18 mouse cellular contexts compared by ENCODE assay signal in the genomic region with DNA sequence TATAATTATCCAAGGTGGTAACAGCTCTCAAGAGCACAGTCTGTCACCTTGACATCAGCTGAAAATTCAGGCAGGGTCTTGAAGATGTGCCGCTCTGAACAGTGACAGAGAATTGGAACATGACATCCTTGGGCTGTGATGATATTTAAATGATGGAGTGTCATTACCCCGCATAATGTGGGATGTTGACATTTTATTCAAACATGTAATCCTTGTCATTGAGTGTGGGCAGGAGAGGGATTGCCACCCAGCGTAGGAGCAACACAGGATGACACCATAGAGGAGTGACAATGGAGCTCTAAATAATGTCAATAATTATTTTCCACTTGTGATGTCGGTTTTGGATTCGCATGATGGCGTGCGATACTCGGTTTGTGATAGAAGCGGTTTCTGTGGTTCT.
DNase-seq lines count a peak whose midpoint lies in the region; ATAC-seq and TF ChIP-seq lines count a peak whose summit lies in the region.
"Had no signal": no experiment of that assay in that cellular context is flagged by ENCODE, and none has a peak within 500 bp of the region (broad histone marks: within the 10 kb centered on the region; RNA-seq: fewer than 3 reads in every experiment).

No protein-coding gene starts in this region.

- no peaks in the 10 kb centered on the region for H3K27me3 ChIP-seq in forebrain, embryonic 16.5 days (replicated peaks; ENCODE audit: control insufficient read depth, insufficient read depth, low read length)
- H3K27me3 ChIP-seq in forebrain, embryonic 11.5 days (ENCODE audit: control insufficient read depth, insufficient read depth, low read length): no peaks in the 10 kb centered on the region
- H3K27me3 ChIP-seq in liver, adult 2 months (ENCODE audit: control insufficient read depth, insufficient read depth, low read length): no peaks in the 10 kb centered on the region
- H3K27me3 ChIP-seq in liver, embryonic 12.5 days (replicated peaks): no peaks in the 10 kb centered on the region
- no peaks in the 10 kb centered on the region for H3K27me3 ChIP-seq in neural tube, embryonic 14.5 days (ENCODE audit: control insufficient read depth, insufficient read depth, low read length)
- H3K27me3 ChIP-seq in neural tube, embryonic 15.5 days (replicated peaks): no peaks in the 10 kb centered on the region
- H3K27me3 ChIP-seq: CH12.LX; intestine, embryonic 15.5 days had no signal

- TF ChIP-seq CTCF in liver, adult 2 months (IDR thresholded peaks at IDR 0.05; ENCODE audit: low read depth, low read length): no peak

- H3K27ac ChIP-seq in forebrain, embryonic 16.5 days (ENCODE audit: low read length): no peak overlapping the region
- H3K27ac ChIP-seq in forebrain, embryonic 11.5 days (ENCODE audit: low read depth, low read length): no peak overlapping the region
- H3K27ac ChIP-seq in liver, adult 2 months (replicated peaks; ENCODE audit: insufficient read depth, low read depth, low read length): 0 out of 2 replicates have a peak overlapping the region, but pooled peaks have one; percentile 10
- H3K27ac ChIP-seq in liver, embryonic 12.5 days: no peak overlapping the region
- H3K27ac ChIP-seq in neural tube, embryonic 14.5 days (ENCODE audit: low read depth, low read length): peak overlapping the region; percentile 44; the same call in 1 of the 2 replicates
- H3K27ac ChIP-seq in neural tube, embryonic 15.5 days (replicated peaks): no peak overlapping the region
- H3K27ac ChIP-seq: embryonic facial prominence, embryonic 10.5 days; gastrocnemius, adult 2 months; hindbrain, embryonic 10.5 days; hindbrain, embryonic 14.5 days; intestine, embryonic 15.5 days had no signal

- 69% methylated on average over 9 of the region's 9 CpGs for WGBS in forebrain, embryonic 16.5 days
- 95% methylated on average over 9 of the region's 9 CpGs for WGBS in forebrain, embryonic 11.5 days
- WGBS in liver, adult 2 months: 93% methylated on average over 9 of the region's 9 CpGs
- 81% methylated on average over 9 of the region's 9 CpGs for WGBS in liver, embryonic 12.5 days (ENCODE audit: insufficient replicate concordance)
- 80% methylated on average over 9 of the region's 9 CpGs for WGBS in neural tube, embryonic 14.5 days
- WGBS in neural tube, embryonic 15.5 days: 81% methylated on average over 9 of the region's 9 CpGs

- H3K79me2 ChIP-seq in liver, adult 2 months (ENCODE audit: control insufficient read depth, insufficient read depth, low read length): no peaks in the 10 kb centered on the region

- H3K4me3 ChIP-seq in forebrain, embryonic 16.5 days (replicated peaks; ENCODE audit: low read length): no peak overlapping the region
- no peak overlapping the region for H3K4me3 ChIP-seq in forebrain, embryonic 11.5 days (ENCODE audit: low read depth, low read length)
- no peak overlapping the region for H3K4me3 ChIP-seq in liver, adult 2 months (ENCODE audit: insufficient read depth, low read depth, low read length)
- H3K4me3 ChIP-seq in liver, embryonic 12.5 days: no peak overlapping the region
- no peak overlapping the region for H3K4me3 ChIP-seq in neural tube, embryonic 14.5 days (ENCODE audit: low read depth, low read length)
- H3K4me3 ChIP-seq in neural tube, embryonic 15.5 days (replicated peaks): no peak overlapping the region
- H3K4me3 ChIP-seq: embryonic facial prominence, embryonic 10.5 days; gastrocnemius, adult 2 months; hindbrain, embryonic 10.5 days; intestine, embryonic 15.5 days had no signal

- H3K4me1 ChIP-seq in forebrain, embryonic 16.5 days (replicated peaks; ENCODE audit: control insufficient read depth, insufficient read depth, low read length): no peaks in the 10 kb centered on the region; the same call in 1 of the 2 replicates
- no peaks in the 10 kb centered on the region for H3K4me1 ChIP-seq in forebrain, embryonic 11.5 days (replicated peaks; ENCODE audit: control insufficient read depth, insufficient read depth, low read length)
- H3K4me1 ChIP-seq in liver, adult 2 months (ENCODE audit: control insufficient read depth, insufficient read depth, low read length): peaks cover 2% of the 10 kb centered on the region; the same call in 1 of the 2 replicates
- no peaks in the 10 kb centered on the region for H3K4me1 ChIP-seq in liver, embryonic 12.5 days
- H3K4me1 ChIP-seq in neural tube, embryonic 14.5 days (ENCODE audit: control insufficient read depth, insufficient read depth, low read length): no peaks in the 10 kb centered on the region
- no peaks in the 10 kb centered on the region for H3K4me1 ChIP-seq in neural tube, embryonic 15.5 days
- H3K4me1 ChIP-seq: hindbrain, embryonic 10.5 days; intestine, embryonic 15.5 days had no signal

- no peaks in the 10 kb centered on the region for H3K9me3 ChIP-seq in forebrain, embryonic 16.5 days (ENCODE audit: control insufficient read depth, low read length)
- no peaks in the 10 kb centered on the region for H3K9me3 ChIP-seq in forebrain, embryonic 11.5 days (ENCODE audit: control insufficient read depth, low read length)
- H3K9me3 ChIP-seq in liver, embryonic 12.5 days (replicated peaks): no peaks in the 10 kb centered on the region
- no peaks in the 10 kb centered on the region for H3K9me3 ChIP-seq in neural tube, embryonic 14.5 days (ENCODE audit: control insufficient read depth, low read length)
- H3K9me3 ChIP-seq in neural tube, embryonic 15.5 days (replicated peaks): no peaks in the 10 kb centered on the region
- H3K9me3 ChIP-seq: embryonic facial prominence, embryonic 10.5 days; hindbrain, embryonic 10.5 days; intestine, embryonic 15.5 days had no signal

- ATAC-seq in forebrain, embryonic 16.5 days: peak; percentile 52; the same call in 1 of the 2 replicates
- ATAC-seq in forebrain, embryonic 11.5 days (replicated peaks; ENCODE audit: low FRiP score): no peak
- ATAC-seq in liver, embryonic 12.5 days: no peak
- ATAC-seq in neural tube, embryonic 14.5 days (ENCODE audit: low read depth): no peak
- no peak for ATAC-seq in neural tube, embryonic 15.5 days (ENCODE audit: low FRiP score)
- ATAC-seq: activated CD4-positive, CD25-positive, alpha-beta regulatory T cell, adult 4 months; intestine, embryonic 15.5 days; Patski had no signal

- H3K9ac ChIP-seq in forebrain, embryonic 16.5 days (replicated peaks; ENCODE audit: low read depth, low read length): no peak overlapping the region
- no peak overlapping the region for H3K9ac ChIP-seq in forebrain, embryonic 11.5 days (ENCODE audit: low read length)
- no peak overlapping the region for H3K9ac ChIP-seq in liver, adult 2 months (ENCODE audit: low read depth, low read length)
- no peak overlapping the region for H3K9ac ChIP-seq in liver, embryonic 12.5 days
- no peak overlapping the region for H3K9ac ChIP-seq in neural tube, embryonic 14.5 days (replicated peaks; ENCODE audit: low read depth, low read length)
- H3K9ac ChIP-seq in neural tube, embryonic 15.5 days (replicated peaks): no peak overlapping the region
- H3K9ac ChIP-seq: hindbrain, embryonic 14.5 days; intestine, embryonic 15.5 days had no signal

- no peak overlapping the region for H3K4me2 ChIP-seq in forebrain, embryonic 16.5 days (ENCODE audit: low read length)
- no peak overlapping the region for H3K4me2 ChIP-seq in forebrain, embryonic 11.5 days (ENCODE audit: low read depth, low read length, severe bottlenecking)
- H3K4me2 ChIP-seq in liver, embryonic 12.5 days: no peak overlapping the region
- no peak overlapping the region for H3K4me2 ChIP-seq in neural tube, embryonic 14.5 days (ENCODE audit: low read depth, low read length)
- no peak overlapping the region for H3K4me2 ChIP-seq in neural tube, embryonic 15.5 days
- H3K4me2 ChIP-seq: heart, embryonic 11.5 days; hindbrain, embryonic 14.5 days; intestine, embryonic 15.5 days had no signal

- DNase-seq in forebrain, embryonic 11.5 days (ENCODE audit: low spot score): no peak
- DNase-seq in liver, adult 2 months (ENCODE audit: extremely low read depth, low read depth, low spot score): no peak
- no peak for DNase-seq in frontal cortex, postnatal 14 days (ENCODE audit: low spot score in 2 of 2)
- DNase-seq: cerebellum, adult 2 months; gastrocnemius, adult 2 months; gastrocnemius, postnatal 25 days had no signal

- TF ChIP-seq POLR2A in liver, adult 2 months (IDR thresholded peaks at IDR 0.05; ENCODE audit: extremely low read depth, insufficient read depth, low read length): no peak

- no peaks in the 10 kb centered on the region for H3K36me3 ChIP-seq in forebrain, embryonic 16.5 days (ENCODE audit: control insufficient read depth, insufficient read depth)
- no peaks in the 10 kb centered on the region for H3K36me3 ChIP-seq in forebrain, embryonic 11.5 days (ENCODE audit: control insufficient read depth, insufficient read depth, low read length)
- no peaks in the 10 kb centered on the region for H3K36me3 ChIP-seq in liver, adult 2 months (ENCODE audit: control insufficient read depth, insufficient read depth, low read length)
- no peaks in the 10 kb centered on the region for H3K36me3 ChIP-seq in liver, embryonic 12.5 days
- no peaks in the 10 kb centered on the region for H3K36me3 ChIP-seq in neural tube, embryonic 14.5 days (ENCODE audit: control insufficient read depth, insufficient read depth, low read length)
- H3K36me3 ChIP-seq in neural tube, embryonic 15.5 days: no peaks in the 10 kb centered on the region
- H3K36me3 ChIP-seq: embryonic facial prominence, embryonic 10.5 days; hindbrain, embryonic 10.5 days; intestine, embryonic 15.5 days had no signal

Comparison
In these comparisons a context has a peak if more than half of its experiments do, and no peak if none do; other contexts are left out.
1. H3K27ac ChIP-seq: peak in liver, adult 2 months (single experiment) and neural tube, embryonic 14.5 days (single experiment); none in forebrain, embryonic 16.5 days (single experiment), forebrain, embryonic 11.5 days (single experiment), liver, embryonic 12.5 days (single experiment) and neural tube, embryonic 15.5 days (single experiment).